Mouse (Mus musculus): ENCODE measurements around the gene Fap.

Fap gene

GRCm38 (mm10) chr2:62459241-62460174, 114.4 kb downstream of the Fap start:
- no peak for DNase-seq (ENCODE audit: low spot score)

GRCm38 (mm10) chr2:62458070-62458469, 115.8 kb downstream of the Fap start:
- DNase-seq (ENCODE audit: low spot score) = no peak

- no peak for DNase-seq (ENCODE audit: low spot score)
Measured at GRCm38 (mm10) chr2:62454991-62455390, 118.9 kb downstream of the Fap start.

DNA sequence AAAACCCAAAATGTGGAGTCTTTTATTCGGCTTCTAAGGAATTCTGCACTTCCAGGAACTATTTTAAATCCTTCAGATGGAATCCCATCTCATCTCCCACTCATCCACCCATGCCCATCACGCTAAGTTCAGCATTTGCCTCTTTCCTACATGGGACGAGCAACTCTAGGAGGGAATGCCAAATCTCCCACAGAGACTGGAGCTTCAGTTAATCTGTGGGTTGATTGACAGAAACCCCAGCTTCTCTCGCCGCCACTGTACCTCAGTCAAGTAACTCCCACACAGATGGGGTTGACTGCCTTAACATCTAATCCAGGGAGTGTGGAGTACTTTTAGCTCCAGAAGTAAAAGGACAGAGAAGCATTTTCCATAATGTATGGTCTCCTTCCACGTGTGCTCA, 119.8 kb downstream of the Fap start:
- no peak for DNase-seq (ENCODE audit: low spot score)

All from testis, postnatal 14 days (tissue).